Mouse (Mus musculus) C3H10T1/2 (cell line): ENCODE measurements around the gene Plagl1. TPM values are rescaled to one million over a fixed set of nuclear protein-coding genes. Genes with fewer than 3 reads are reported as not detected.

ENCODE experiments used
- polyA plus RNA-seq, 2 experiments: library from polyadenylated mRNA; unstranded; fragments of >200 nt; fragmentation: generic; extraction: Trizol; gene quantifications; one replicate each; pipeline ENCODE4 v1.2.1; 2012; ENCODE audit warnings: missing spikeins in 2 of 2

Gene Plagl1
- polyA plus RNA-seq = 1 to 10 TPM in 1 of 2 experiments, under 1 TPM in 1; 0.05 to 3.2 TPM

DNA sequence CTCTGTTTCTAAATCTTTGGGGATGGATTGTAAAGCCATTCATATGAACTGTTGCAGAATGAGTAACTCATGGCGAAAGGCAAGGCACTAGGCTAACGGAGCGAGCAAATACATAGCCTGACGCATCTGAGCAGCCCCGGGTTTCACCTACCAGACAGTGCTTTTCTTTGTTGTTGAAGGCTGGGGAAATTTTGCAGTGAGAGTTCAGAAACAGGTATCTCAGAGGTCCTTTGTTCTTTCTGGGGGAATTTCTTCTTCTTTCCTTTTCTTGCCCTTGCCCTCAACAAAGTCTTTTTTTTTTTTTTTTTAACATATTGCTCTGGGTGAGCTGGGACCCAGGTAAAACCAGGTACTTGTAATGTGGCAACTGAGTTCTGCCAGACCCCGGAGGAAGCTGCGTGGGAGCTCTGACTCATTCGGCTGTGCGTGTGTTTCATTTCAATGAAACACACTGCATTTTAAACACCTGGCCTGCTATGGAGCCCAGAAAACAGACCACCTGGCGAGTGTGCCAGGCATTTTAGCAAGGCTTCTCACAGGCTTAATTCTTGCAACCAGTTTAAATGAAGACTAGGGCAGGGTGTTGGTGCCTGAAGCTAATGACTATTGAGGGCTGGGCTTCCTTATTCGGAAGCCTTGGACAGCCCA lies at the start of gene Plagl1:
Plagl1 (plus strand) TSS at position 484 of the 648 bp plus-strand sequence.

DNA sequence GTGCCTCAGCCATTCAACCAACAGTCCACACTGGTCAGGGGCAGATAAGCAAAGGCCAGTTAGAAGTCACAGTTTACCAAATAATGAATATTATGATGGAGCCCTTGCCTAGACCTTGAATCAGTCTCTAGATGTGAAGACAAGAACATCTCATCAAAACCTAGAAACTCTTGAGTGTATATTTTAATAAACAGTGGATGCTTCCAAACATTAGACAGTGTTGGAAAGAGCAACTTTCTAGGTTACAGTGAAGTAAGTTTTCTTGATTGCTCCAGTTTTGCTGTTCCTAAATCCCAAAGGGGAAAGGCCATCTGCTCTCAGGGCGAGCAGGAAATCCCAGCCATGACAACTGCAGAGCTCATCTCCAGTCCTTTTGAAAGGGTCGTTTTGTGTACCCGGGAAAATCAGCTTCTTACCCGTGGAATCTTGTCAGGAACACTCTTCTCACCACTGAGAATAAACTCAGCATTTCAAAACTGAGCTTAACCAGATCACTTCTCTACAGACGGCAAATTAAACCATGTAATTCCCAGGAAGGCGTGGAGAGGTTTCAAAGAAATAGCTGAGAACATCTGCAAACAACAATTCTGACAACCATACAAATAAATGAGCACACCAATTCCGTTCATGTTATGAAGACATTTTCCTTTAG lies 117.8 kb downstream of the Plagl1 start, which contains the start of gene Zc2hc1b:
Zc2hc1b (minus strand) TSS at position 51 of the 652 bp plus-strand sequence.

Other genes starting within 250 kb of the Plagl1 start
- gene Utrn, start 191.1 kb upstream of the Plagl1 start, polyA plus RNA-seq = 10 to 100 TPM in 1 of 2 experiments, 1 to 10 TPM in 1; 1.0 to 10.7 TPM
- 1 to 10 TPM in 1 of 2 experiments, under 1 TPM in 1; 0.42 to 2.1 TPM for gene Stx11, start 96.2 kb upstream of the Plagl1 start, polyA plus RNA-seq
- 10 to 100 TPM; 48.3 to 58.5 TPM for gene Sf3b5, start 55.2 kb upstream of the Plagl1 start, polyA plus RNA-seq
- gene Zc2hc1b, start 117.5 kb downstream of the Plagl1 start, polyA plus RNA-seq = not detected
- gene Ltv1, start 132.7 kb downstream of the Plagl1 start, polyA plus RNA-seq = 1 to 10 TPM; 3.1 to 6.3 TPM